Mouse (Mus musculus): ENCODE data around the gene Aurkb. TPM values are rescaled to one million over a fixed set of nuclear protein-coding genes. Genes with fewer than 3 reads are reported as not detected.
A peak's percentile ranks its signal among the peaks of the same experiment; 100 is the strongest.

Aurkb gene
- total RNA-seq, 2 experiments from 2014 or later: 2.1 to 2.3 TPM

DNA sequence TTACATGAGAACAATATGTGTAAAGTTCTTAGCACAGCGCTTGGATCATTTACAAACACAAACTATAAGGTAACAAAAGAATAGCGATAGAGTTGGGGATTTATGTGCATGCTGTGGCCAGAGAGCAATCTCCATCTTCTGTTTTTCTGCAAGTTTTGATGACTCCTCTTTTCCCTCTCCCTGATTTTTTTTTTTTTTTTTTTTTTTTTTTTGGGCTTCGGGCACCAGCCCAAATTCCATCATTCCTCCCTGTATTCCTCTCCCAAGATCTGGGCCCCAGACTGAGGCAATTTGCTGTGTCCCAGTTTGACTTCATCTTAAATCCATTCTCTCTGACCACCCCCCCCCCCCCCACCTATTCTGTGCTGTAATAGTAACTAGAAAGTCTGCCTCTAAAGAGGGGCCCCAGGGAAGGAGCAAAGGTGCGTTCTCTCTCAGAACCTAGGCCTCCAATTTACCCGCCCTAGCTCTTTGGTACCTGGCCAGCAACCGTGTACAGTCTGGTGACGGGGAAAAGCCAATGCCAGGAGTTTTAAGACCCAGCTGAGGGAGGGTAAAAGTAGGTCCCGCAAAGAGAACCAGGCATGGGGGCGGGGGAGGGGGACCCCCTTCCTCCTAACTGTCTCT is 51.0 kb downstream of the Aurkb start:
- DNase-seq (ENCODE audit: low spot score in 2 of 2): no peak

DNA sequence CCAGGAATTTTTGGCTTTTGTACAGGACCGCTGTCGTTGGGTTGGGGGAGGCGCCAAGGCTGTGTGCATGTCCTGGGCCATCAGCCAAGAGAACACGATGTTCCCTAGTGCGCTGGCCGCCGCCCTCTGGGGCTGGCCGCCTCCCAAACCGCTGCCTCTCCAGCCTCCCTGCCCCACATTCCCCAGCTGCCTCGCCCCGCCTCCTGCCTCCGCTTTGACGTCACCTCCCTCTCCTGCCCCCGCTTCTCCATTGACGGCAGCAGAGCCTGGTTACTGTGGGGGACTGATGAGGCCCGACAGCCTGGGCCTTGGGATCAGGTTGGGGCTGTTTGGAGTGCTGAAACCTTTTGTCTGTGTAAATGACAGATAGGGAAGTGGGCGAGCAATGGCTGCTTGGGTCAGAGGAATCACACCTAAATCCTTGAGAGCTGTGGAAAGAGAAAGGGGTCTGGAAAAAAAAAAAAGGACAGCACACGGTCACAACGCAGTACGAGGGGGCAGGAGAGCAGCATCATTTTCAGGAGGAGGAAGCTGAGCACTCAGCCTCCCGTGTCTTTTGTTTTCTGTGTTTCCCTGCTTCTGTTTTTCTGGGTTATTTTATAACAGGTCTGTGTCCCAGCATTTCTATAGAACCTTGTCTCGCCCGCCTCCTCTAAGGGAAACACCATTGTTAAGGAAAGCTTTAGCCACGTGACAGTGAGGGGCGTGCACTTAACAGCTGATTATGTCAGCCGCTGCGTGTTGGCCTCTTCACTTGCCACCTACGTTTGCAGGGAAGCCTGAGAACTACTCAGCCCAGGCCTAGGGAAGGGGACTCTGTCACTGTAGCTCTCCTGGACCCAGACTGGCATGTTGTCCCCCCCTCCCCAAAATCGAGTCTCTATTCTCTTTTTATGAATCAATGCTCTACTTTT is 51.8 kb downstream of the Aurkb start:
- peak; percentile 95 to 98 for DNase-seq (ENCODE audit: low spot score in 2 of 2)

DNA sequence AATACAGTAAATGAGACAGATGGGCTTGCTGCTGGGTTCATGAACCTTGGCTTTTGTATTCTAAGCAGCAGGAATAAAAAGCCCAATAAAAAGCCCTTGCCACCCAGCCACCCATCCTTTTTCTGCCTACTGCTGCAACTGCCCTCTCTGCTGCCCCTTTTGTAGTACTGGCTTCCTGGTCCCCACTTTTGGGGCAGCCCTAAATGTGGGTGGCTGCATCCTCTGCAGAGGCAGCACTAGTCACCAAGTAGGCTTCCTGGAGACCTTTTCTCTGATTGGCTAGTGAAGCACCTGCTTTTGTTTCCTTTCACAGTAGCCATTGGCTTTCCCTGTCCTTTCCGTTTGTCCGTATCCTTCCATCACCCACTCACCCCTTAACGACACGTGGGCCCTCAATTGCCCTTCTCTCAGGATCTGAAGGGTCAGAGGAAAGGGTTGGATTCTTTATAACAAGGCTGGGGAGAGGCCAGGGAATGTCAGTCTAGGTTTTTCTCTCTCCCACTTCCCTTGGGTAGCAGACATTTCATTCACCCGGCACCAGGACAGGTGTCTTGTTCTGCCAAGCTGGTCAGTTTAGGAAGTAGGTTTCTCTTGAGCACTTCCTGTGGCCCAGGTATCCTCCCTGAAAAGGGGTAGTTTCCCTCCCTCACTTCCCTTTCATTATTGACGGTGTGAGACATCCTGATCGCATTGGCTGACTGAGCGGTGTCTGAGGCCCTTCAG is 52.8 kb downstream of the Aurkb start:
- DNase-seq (ENCODE audit: low spot score in 2 of 2): no peak

DNA sequence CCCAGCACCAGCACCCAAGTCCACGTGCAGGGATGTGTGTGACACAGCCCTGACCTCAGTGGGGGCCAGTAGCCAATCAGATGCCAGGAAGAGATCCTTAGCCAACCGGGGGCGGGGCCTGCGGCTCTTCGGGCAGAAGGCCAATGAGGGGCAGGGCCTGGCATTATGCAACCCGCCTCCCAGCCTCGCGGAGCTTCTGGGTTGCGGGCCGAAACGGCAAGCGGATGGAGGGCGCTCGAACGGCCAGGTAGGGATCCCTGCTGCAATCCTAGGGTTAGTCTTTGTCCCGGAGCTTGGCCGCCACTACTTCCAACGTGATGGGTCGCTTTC is 53.3 kb downstream of the Aurkb start:
- peak; percentile 96 to 97 for DNase-seq (ENCODE audit: low spot score in 2 of 2)

DNA sequence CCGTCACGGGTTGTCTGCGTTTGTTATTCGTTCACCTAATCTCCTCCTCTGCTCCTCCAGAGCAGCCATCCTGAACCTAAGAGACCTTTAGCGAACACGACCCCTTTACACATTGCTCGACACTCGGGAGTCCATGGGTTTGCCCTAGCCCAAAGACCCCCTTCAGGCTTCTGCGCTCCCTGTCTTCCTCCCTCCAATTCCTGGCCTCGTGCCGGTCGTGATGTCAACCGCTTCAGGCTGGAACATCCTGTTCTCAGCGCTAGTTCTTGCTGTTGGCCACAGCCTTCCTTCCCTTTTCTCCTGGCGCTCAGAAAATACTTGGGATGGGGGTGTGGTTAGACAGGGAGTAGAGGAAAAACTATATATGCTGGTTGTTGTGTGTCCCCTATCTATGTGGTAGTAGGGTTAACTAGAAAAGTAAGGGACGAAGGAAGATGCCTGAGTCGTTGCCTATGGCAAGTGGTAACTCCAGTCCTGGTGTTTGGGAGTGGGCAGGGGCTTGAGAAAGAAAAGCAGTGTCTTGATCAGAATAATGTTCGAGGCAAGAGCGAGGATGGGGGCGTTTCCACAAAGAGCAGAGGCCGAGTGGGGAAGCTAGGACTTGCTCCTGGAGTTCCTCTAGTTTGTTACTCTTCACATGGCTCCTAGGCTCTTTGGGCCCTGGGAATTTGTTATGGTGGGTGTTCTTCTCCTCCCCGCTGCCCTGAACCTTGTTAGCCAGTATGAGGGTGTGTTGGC is 53.9 kb downstream of the Aurkb start:
- peak; percentile 73 to 87 for DNase-seq (ENCODE audit: low spot score in 2 of 2)

DNA sequence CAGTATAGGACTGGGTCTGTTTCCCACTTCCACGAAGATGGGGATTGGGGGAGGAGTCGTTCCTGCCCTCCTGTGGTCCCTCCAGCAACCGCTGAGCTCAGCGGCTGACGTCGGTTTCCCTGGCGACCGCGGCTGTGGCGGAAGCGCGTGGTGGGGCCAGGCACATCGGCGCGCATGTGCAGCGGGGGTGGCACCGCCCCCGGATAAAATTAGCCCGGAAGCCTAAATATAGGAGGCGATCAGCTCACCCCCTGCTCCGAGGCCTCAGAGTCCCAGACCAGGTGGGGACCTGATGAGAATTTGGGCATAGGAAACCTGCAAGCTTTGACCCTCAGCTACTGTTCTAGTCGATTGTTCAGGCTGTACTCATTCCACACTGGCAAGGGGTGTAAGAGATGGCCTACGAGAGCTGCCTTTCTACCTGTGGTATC is 54.5 kb downstream of the Aurkb start:
- DNase-seq (ENCODE audit: low spot score in 2 of 2): peak; percentile 85 to 94

DNA sequence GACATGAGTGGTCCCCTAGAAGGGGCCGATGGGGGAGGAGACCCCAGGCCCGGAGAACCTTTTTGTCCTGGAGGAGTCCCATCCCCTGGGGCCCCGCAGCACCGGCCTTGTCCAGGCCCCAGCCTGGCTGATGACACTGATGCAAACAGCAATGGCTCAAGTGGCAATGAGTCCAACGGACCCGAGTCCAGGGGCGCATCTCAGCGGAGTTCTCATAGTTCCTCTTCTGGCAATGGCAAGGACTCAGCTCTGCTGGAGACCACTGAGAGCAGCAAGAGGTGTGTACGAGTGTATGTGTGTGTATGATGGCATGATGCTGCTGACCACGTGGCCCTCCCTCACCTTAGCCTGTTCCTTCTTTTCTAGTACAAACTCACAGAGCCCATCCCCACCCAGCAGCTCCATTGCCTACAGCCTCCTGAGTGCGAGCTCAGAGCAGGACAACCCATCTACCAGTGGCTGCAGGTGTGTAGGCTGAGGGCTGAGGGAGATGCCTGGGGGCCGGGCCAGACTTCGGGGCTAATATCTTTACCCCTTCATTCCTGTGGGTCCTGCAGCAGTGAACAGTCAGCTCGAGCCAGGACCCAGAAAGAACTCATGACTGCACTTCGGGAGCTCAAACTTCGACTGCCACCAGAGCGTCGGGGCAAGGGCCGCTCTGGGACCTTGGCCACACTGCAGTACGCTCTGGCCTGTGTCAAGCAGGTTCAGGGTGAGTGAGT is 55.4 kb downstream of the Aurkb start:
- DNase-seq (ENCODE audit: low spot score in 2 of 2): no peak

Other genes with a start within 250 kb of the Aurkb start
- 10 to 100 TPM; 85.1 to 93.1 TPM for gene Ndel1, start 173.8 kb upstream of the Aurkb start, total RNA-seq (2021)
- gene Rnf222, start 157.1 kb upstream of the Aurkb start, total RNA-seq (2021): not detected
- gene Rpl26, start 144.1 kb upstream of the Aurkb start, total RNA-seq (2021): 100 to 1,000 TPM; 611 to 652 TPM
- under 1 TPM; 0.33 to 0.41 TPM for gene Odf4, start 118.6 kb upstream of the Aurkb start, total RNA-seq (2021)
- 1 to 10 TPM; 7.6 to 9.7 TPM for gene Arhgef15, start 88.2 kb upstream of the Aurkb start, total RNA-seq (2021)
- 1 to 10 TPM; 4.6 to 4.8 TPM for gene Slc25a35, start 77.5 kb upstream of the Aurkb start, total RNA-seq (2021)
- gene Rangrf, start 70.5 kb upstream of the Aurkb start, total RNA-seq (2021): 10 to 100 TPM; 13.4 to 15.8 TPM
- 10 to 100 TPM; 24.1 to 25.3 TPM for gene Pfas, start 37.2 kb upstream of the Aurkb start, total RNA-seq (2021)
- gene Ctc1, start 29.7 kb upstream of the Aurkb start, total RNA-seq (2021): 10 to 100 TPM; 33.6 to 38.8 TPM
- 10 to 100 TPM; 25.2 to 26.4 TPM for gene Borcs6, start 14.1 kb downstream of the Aurkb start, total RNA-seq (2021)
- gene Tmem107, start 25.2 kb downstream of the Aurkb start, total RNA-seq (2021): 10 to 100 TPM; 13.5 to 13.7 TPM
- 1,000 to 10,000 TPM; 1,073 to 1,118 TPM for gene Vamp2, start 42.8 kb downstream of the Aurkb start, total RNA-seq (2021)
- 10 to 100 TPM; 84.4 to 86.8 TPM for gene Per1, start 49.6 kb downstream of the Aurkb start, total RNA-seq (2021)
- gene Hes7, start 74.8 kb downstream of the Aurkb start, total RNA-seq (2021): under 1 TPM; 0.46 to 0.62 TPM
- gene 9130213A22Rik, start 76.9 kb downstream of the Aurkb start, total RNA-seq (2021): under 1 TPM; 0.88 to 0.95 TPM
- gene Aloxe3, start 80.2 kb downstream of the Aurkb start, total RNA-seq (2021): 1 to 10 TPM; 2.9 to 5.7 TPM
- under 1 TPM; 0.65 to 0.95 TPM for gene Alox12b, start 111.3 kb downstream of the Aurkb start, total RNA-seq (2021)
- gene Alox8, start 152.2 kb downstream of the Aurkb start, total RNA-seq (2021): 1 to 10 TPM; 5.5 to 8.4 TPM
- 1 to 10 TPM; 1.0 to 1.1 TPM for gene Gucy2e, start 191.4 kb downstream of the Aurkb start, total RNA-seq (2021)